Mouse (Mus musculus): ENCODE results near the gene Nr1i3. TPM values are rescaled to one million over a fixed set of nuclear protein-coding genes. Genes with fewer than 3 reads are reported as not detected.

Gene Nr1i3
- total and polyA plus RNA-seq, 3 experiments: 0.16 TPM; not detected in 2

DNA sequence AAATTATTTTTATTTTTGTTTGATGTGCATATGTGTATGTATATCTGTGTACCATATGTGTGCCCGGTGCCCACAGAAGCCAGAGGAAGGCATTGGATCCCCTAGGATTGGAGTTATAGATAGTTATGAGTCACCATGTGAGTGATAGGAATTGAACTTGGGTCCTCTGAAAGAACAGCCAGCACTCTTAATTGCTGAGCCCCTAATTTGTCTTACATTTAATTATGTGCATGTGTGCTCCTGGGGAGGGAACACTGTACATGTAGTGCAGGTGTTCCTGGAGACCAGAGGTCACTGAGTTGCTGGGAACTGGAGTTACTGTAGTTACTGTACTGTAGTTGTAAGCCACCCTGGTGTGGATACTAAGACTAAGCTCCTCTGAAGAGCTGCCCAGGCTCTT lies 13.0 kb upstream of the Nr1i3 start:
- Histone ChIP-seq H3K9me3 (replicated peaks) (no peaks in the 10 kb centered on the region), H3K4me3 (ENCODE audit: low read depth, low read length) (no peak overlapping the region), H3K36me3 (replicated peaks) (no peaks in the 10 kb centered on the region), H3K4me1 (ENCODE audit: insufficient read depth, low read depth, low read length) (peaks cover 4% of the 10 kb centered on the region; the same call in 1 of the 2 replicates), H3K27me3 (ENCODE audit: insufficient read depth, low read length) (peaks cover 11% of the 10 kb centered on the region)
- ATAC-seq (ENCODE audit: extremely low read depth, insufficient number of reproducible peaks, low FRiP score, poor library complexity, severe bottlenecking) (no peak), DNase-seq (ENCODE audit: low spot score) (no peak)
- TF ChIP-seq GATA2 (IDR thresholded peaks at IDR 0.05; ENCODE audit: borderline replicate concordance, low read depth, low read length) (no peak), POLR2AphosphoS5 (IDR thresholded peaks at IDR 0.05; ENCODE audit: insufficient replicate concordance, low read depth, low read length) (no peak), CTCF (IDR thresholded peaks at IDR 0.05; ENCODE audit: low read depth, low read length) (no peak), TAL1 (conservative IDR thresholded peaks at IDR 0.05; ENCODE audit: low read depth, low read length) (no peak), GATA1 (IDR thresholded peaks at IDR 0.05; ENCODE audit: borderline replicate concordance, low read length) (no peak)

DNA sequence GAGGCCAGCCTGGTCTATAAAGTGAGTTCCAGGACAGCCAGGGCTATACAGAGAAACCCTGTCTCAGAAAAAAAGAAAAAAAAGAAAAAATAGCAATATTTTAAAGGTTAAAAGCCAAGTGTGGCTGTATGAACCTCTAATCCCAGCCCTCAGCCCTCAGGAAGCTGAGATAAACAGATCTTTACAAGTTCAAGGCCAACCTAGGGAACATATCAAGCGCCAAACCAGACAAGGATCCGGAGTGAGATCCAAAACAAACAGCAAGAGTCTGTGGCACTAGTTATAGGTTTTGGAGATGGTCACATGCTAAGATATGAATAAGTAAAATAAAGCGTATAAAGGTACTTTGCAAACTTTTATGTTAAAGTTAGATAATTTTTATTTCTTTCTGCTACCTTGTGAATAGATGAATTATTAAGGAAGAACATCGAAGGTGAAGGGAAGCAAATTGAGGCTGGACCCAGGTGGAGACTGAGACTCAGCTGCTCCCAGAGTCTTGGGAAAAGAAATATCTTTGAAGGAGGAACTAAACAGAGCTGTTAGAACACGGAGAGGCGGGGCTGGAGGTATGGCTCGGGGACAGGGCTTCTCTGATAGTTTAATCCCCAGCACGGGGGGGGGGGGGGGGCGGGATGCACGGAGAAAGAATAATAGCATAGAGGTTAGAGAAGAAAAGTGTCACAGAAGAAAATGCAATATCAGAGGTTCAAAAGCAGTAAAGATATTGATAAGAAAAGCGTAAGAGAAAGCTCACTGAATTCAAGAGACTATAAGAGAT lies 10.1 kb upstream of the Nr1i3 start:
- Histone ChIP-seq H3K4me3 (ENCODE audit: low read depth, low read length) (no peak overlapping the region), H3K36me3 (replicated peaks) (no peaks in the 10 kb centered on the region), H3K9me3 (replicated peaks) (0 out of 2 replicates have a peak, but pooled peaks cover 3% of the 10 kb centered on the region), H3K4me1 (ENCODE audit: insufficient read depth, low read depth, low read length) (no peaks in the 10 kb centered on the region), H3K27me3 (ENCODE audit: insufficient read depth, low read length) (peaks cover 15% of the 10 kb centered on the region)
- TF ChIP-seq POLR2AphosphoS5 (IDR thresholded peaks at IDR 0.05; ENCODE audit: insufficient replicate concordance, low read depth, low read length): no peak
- no peak for TF ChIP-seq CTCF (IDR thresholded peaks at IDR 0.05; ENCODE audit: low read depth, low read length)
- TF ChIP-seq GATA1 (IDR thresholded peaks at IDR 0.05; ENCODE audit: borderline replicate concordance, low read length): no peak
- TF ChIP-seq TAL1 (conservative IDR thresholded peaks at IDR 0.05; ENCODE audit: low read depth, low read length): no peak
- TF ChIP-seq GATA2 (IDR thresholded peaks at IDR 0.05; ENCODE audit: borderline replicate concordance, low read depth, low read length): no peak
- DNase-seq (ENCODE audit: low spot score) (no peak), ATAC-seq (ENCODE audit: extremely low read depth, insufficient number of reproducible peaks, low FRiP score, poor library complexity, severe bottlenecking) (no peak)

- Histone ChIP-seq H3K36me3 (replicated peaks) (no peaks in the 10 kb centered on the region), H3K4me1 (ENCODE audit: insufficient read depth, low read depth, low read length) (no peaks in the 10 kb centered on the region), H3K27me3 (ENCODE audit: insufficient read depth, low read length) (peaks cover 17% of the 10 kb centered on the region), H3K4me3 (ENCODE audit: low read depth, low read length) (no peak overlapping the region), H3K9me3 (replicated peaks) (0 out of 2 replicates have a peak, but pooled peaks cover 3% of the 10 kb centered on the region)
- no peak for DNase-seq (ENCODE audit: low spot score)
- TF ChIP-seq GATA2 (IDR thresholded peaks at IDR 0.05; ENCODE audit: borderline replicate concordance, low read depth, low read length): no peak
- no peak for TF ChIP-seq POLR2AphosphoS5 (IDR thresholded peaks at IDR 0.05; ENCODE audit: insufficient replicate concordance, low read depth, low read length)
- TF ChIP-seq CTCF (IDR thresholded peaks at IDR 0.05; ENCODE audit: low read depth, low read length): no peak
- TF ChIP-seq TAL1 (conservative IDR thresholded peaks at IDR 0.05; ENCODE audit: low read depth, low read length): no peak
- TF ChIP-seq GATA1 (IDR thresholded peaks at IDR 0.05; ENCODE audit: borderline replicate concordance, low read length): no peak
- ATAC-seq (ENCODE audit: extremely low read depth, insufficient number of reproducible peaks, low FRiP score, poor library complexity, severe bottlenecking): no peak
Observed at GRCm38 (mm10) chr1:171204249-171204644, 9.5 kb upstream of the Nr1i3 start.

DNA sequence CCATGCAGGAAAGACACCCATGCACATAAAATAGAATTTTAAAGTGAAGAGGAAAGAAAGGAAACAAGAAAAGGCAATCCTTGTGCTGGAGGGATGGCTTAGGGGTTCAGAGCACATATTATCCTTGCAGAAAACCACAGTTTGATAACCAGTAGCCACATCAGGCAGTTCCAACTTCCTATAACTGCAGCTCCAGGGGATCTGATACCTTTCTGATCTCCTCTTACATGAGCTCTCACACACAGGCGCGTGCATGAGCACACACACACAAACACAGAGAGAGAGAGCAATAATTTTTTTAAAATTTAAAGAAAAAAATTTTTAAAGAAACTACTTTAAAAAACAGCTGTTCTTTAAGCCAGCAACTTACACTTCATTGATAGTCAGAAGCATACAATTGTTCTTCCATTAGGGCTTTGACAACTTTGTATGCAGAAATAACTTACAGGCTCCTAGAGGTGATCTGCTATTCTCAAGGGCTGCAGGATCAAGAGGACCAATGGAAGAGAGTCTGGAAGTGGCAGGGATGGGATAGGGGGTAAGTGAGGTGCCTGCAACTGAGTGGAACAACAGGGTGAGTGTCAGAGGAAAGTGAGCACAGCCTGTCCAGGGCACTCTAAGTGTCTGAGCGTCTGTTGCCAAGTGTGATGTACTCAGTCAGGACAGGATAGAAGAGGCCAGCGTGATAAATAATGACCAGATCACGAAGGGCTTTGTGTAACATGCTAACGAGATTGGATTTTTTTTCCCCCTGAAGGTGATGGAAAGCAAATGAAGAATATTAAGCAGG lies 7.9 kb upstream of the Nr1i3 start:
- Histone ChIP-seq H3K4me3 (ENCODE audit: low read depth, low read length) (no peak overlapping the region), H3K9me3 (replicated peaks) (0 out of 2 replicates have a peak, but pooled peaks cover 3% of the 10 kb centered on the region), H3K36me3 (replicated peaks) (no peaks in the 10 kb centered on the region), H3K4me1 (ENCODE audit: insufficient read depth, low read depth, low read length) (no peaks in the 10 kb centered on the region), H3K27me3 (ENCODE audit: insufficient read depth, low read length) (peaks cover 21% of the 10 kb centered on the region)
- no peak for DNase-seq (ENCODE audit: low spot score)
- TF ChIP-seq CTCF (IDR thresholded peaks at IDR 0.05; ENCODE audit: low read depth, low read length) (no peak), TAL1 (conservative IDR thresholded peaks at IDR 0.05; ENCODE audit: low read depth, low read length) (no peak), GATA1 (IDR thresholded peaks at IDR 0.05; ENCODE audit: borderline replicate concordance, low read length) (no peak), POLR2AphosphoS5 (IDR thresholded peaks at IDR 0.05; ENCODE audit: insufficient replicate concordance, low read depth, low read length) (no peak), GATA2 (IDR thresholded peaks at IDR 0.05; ENCODE audit: borderline replicate concordance, low read depth, low read length) (no peak)
- no peak for ATAC-seq (ENCODE audit: extremely low read depth, insufficient number of reproducible peaks, low FRiP score, poor library complexity, severe bottlenecking)

- Histone ChIP-seq H3K4me3 (ENCODE audit: low read depth, low read length) (no peak overlapping the region), H3K36me3 (replicated peaks) (no peaks in the 10 kb centered on the region), H3K27me3 (ENCODE audit: insufficient read depth, low read length) (peaks cover 32% of the 10 kb centered on the region), H3K9me3 (replicated peaks) (0 out of 2 replicates have a peak, but pooled peaks cover 3% of the 10 kb centered on the region), H3K4me1 (ENCODE audit: insufficient read depth, low read depth, low read length) (no peaks in the 10 kb centered on the region)
- ATAC-seq (ENCODE audit: extremely low read depth, insufficient number of reproducible peaks, low FRiP score, poor library complexity, severe bottlenecking) (no peak), DNase-seq (ENCODE audit: low spot score) (no peak)
- TF ChIP-seq CTCF (IDR thresholded peaks at IDR 0.05; ENCODE audit: low read depth, low read length) (no peak), TAL1 (conservative IDR thresholded peaks at IDR 0.05; ENCODE audit: low read depth, low read length) (no peak), GATA2 (IDR thresholded peaks at IDR 0.05; ENCODE audit: borderline replicate concordance, low read depth, low read length) (no peak), GATA1 (IDR thresholded peaks at IDR 0.05; ENCODE audit: borderline replicate concordance, low read length) (no peak), POLR2AphosphoS5 (IDR thresholded peaks at IDR 0.05; ENCODE audit: insufficient replicate concordance, low read depth, low read length) (no peak)
Observed at GRCm38 (mm10) chr1:171209409-171209808, 4.4 kb upstream of the Nr1i3 start.

GRCm38 (mm10) chr1:171212854-171213253 lies 916 bp upstream of the Nr1i3 start:
- DNase-seq (ENCODE audit: low spot score) (no peak), ATAC-seq (ENCODE audit: extremely low read depth, insufficient number of reproducible peaks, low FRiP score, poor library complexity, severe bottlenecking) (no peak)
- Histone ChIP-seq H3K4me1 (ENCODE audit: insufficient read depth, low read depth, low read length) (peaks cover 4% of the 10 kb centered on the region; the same call in 1 of the 2 replicates), H3K9me3 (replicated peaks) (0 out of 2 replicates have a peak, but pooled peaks cover 3% of the 10 kb centered on the region), H3K4me3 (ENCODE audit: low read depth, low read length) (no peak overlapping the region), H3K36me3 (replicated peaks) (peaks cover 4% of the 10 kb centered on the region), H3K27me3 (ENCODE audit: insufficient read depth, low read length) (peaks cover 39% of the 10 kb centered on the region)
- TF ChIP-seq TAL1 (conservative IDR thresholded peaks at IDR 0.05; ENCODE audit: low read depth, low read length): no peak
- no peak for TF ChIP-seq POLR2AphosphoS5 (IDR thresholded peaks at IDR 0.05; ENCODE audit: insufficient replicate concordance, low read depth, low read length)
- no peak for TF ChIP-seq CTCF (IDR thresholded peaks at IDR 0.05; ENCODE audit: low read depth, low read length)
- TF ChIP-seq GATA1 (IDR thresholded peaks at IDR 0.05; ENCODE audit: borderline replicate concordance, low read length): no peak
- TF ChIP-seq GATA2 (IDR thresholded peaks at IDR 0.05; ENCODE audit: borderline replicate concordance, low read depth, low read length): no peak
